Mouse (Mus musculus): ENCODE measurements around the gene Clock. TPM values are rescaled to one million over a fixed set of nuclear protein-coding genes. Genes with fewer than 3 reads are reported as not detected.

The Clock gene
- polyA plus RNA-seq, 1 experiment from 2014 or later = 15.2 TPM

- H3K9ac ChIP-seq = no peak overlapping the region
- no peak overlapping the region for H3K4me2 ChIP-seq
- ATAC-seq (ENCODE audit: insufficient number of reproducible peaks, insufficient read depth, low FRiP score, low TSS enrichment, low read depth) = no peak
- H3K9me3 ChIP-seq = no peaks in the 10 kb centered on the region
- H3K36me3 ChIP-seq = peaks cover 15% of the 10 kb centered on the region
- H3K27ac ChIP-seq = no peak overlapping the region
- WGBS = 83% methylated on average over 3 of the region's 3 CpGs
- H3K27me3 ChIP-seq = no peaks in the 10 kb centered on the region
- no peaks in the 10 kb centered on the region for H3K4me1 ChIP-seq
- H3K4me3 ChIP-seq = no peak overlapping the region
Measured at GRCm38 (mm10) chr5:76250948-76251347, 53.6 kb downstream of the Clock start.

DNA sequence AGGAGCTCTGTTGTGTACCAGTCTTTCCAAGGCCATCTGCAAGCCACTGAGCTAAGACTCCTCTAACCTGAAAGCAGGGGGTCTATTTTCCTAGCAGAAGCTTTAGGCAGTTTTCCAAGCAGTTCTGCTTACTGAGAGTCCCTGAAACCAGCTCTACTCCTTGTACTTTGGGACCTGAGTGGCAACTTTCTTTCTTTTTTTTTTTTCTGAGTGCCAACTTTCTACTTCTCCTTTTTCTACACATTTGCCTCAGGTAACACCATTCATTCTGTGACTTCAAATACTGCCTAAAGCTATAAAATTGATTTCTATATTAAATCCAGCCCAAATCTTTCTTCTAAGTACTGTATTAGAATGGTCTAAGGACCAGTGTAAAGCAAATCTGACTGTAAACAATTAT lies 58.1 kb downstream of the Clock start:
- no peaks in the 10 kb centered on the region for H3K4me1 ChIP-seq
- ATAC-seq (ENCODE audit: insufficient number of reproducible peaks, insufficient read depth, low FRiP score, low TSS enrichment, low read depth) = no peak
- no peak overlapping the region for H3K4me2 ChIP-seq
- H3K36me3 ChIP-seq = peaks cover 13% of the 10 kb centered on the region
- H3K27ac ChIP-seq = no peak overlapping the region
- no peak overlapping the region for H3K9ac ChIP-seq
- no peaks in the 10 kb centered on the region for H3K9me3 ChIP-seq
- no peak overlapping the region for H3K4me3 ChIP-seq
- H3K27me3 ChIP-seq = no peaks in the 10 kb centered on the region

- no peaks in the 10 kb centered on the region for H3K9me3 ChIP-seq
- H3K27ac ChIP-seq = no peak overlapping the region
- peaks cover 12% of the 10 kb centered on the region for H3K36me3 ChIP-seq
- H3K4me3 ChIP-seq = no peak overlapping the region
- 89% methylated on average over 3 of the region's 3 CpGs for WGBS
- ATAC-seq (ENCODE audit: insufficient number of reproducible peaks, insufficient read depth, low FRiP score, low TSS enrichment, low read depth) = no peak
- no peak overlapping the region for H3K9ac ChIP-seq
- H3K4me1 ChIP-seq = no peaks in the 10 kb centered on the region
- H3K27me3 ChIP-seq = no peaks in the 10 kb centered on the region
- no peak overlapping the region for H3K4me2 ChIP-seq
Measured at GRCm38 (mm10) chr5:76245419-76245818, 59.2 kb downstream of the Clock start.

- Histone ChIP-seq H3K4me1 (no peaks in the 10 kb centered on the region), H3K9ac (no peak overlapping the region), H3K27me3 (no peaks in the 10 kb centered on the region), H3K36me3 (peaks cover 22% of the 10 kb centered on the region), H3K4me3 (no peak overlapping the region), H3K9me3 (no peaks in the 10 kb centered on the region), H3K4me2 (no peak overlapping the region), H3K27ac (no peak overlapping the region)
- no peak for ATAC-seq (ENCODE audit: insufficient number of reproducible peaks, insufficient read depth, low FRiP score, low TSS enrichment, low read depth)
- 89% methylated on average over 10 of the region's 10 CpGs for WGBS
Measured at GRCm38 (mm10) chr5:76244430-76244829, 60.2 kb downstream of the Clock start.

DNA sequence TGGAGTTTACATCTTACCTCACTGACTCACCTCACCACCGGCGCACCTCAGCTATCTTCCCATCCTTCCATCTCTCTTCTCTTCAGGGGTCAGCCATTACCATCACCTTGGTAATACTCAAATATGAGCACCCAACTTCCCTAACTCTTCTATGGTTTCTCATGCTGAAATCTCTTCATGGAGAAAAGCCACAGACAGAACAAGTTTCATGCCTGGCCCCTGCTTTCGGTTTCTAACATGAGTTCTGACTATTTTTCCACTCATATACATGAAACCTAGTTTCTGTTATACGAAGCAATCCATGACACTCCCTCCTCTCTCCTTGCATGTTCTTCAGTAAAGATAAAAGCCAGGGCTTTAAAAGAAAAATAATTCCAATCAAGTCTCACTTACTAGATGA lies 60.7 kb downstream of the Clock start:
- Histone ChIP-seq H3K4me2 (no peak overlapping the region), H3K4me1 (no peaks in the 10 kb centered on the region), H3K9ac (no peak overlapping the region), H3K36me3 (peaks cover 26% of the 10 kb centered on the region), H3K4me3 (no peak overlapping the region), H3K27me3 (no peaks in the 10 kb centered on the region), H3K27ac (no peak overlapping the region), H3K9me3 (no peaks in the 10 kb centered on the region)
- WGBS = 97% methylated on average over 4 of the region's 4 CpGs
- no peak for ATAC-seq (ENCODE audit: insufficient number of reproducible peaks, insufficient read depth, low FRiP score, low TSS enrichment, low read depth)

DNA sequence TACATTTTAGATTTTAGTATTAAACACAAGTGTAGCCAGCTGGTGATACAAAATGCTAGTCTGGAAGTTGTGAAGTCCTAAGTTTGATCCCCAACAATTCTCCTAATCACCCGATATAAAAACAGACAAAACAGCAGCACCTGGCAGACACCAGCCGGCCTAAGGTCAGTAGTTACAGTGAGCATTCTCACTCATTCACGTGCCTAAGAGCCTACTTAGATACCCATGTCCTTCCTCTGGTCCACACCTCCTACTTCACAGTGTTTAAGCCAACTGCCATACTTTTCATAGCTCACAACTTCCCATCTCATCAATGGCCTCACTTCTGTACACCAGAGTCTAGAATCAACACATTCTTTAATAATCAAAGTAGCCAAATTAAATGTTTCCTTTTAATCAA lies 61.3 kb downstream of the Clock start:
- Histone ChIP-seq H3K9me3 (no peaks in the 10 kb centered on the region), H3K4me2 (no peak overlapping the region), H3K36me3 (peaks cover 28% of the 10 kb centered on the region), H3K9ac (no peak overlapping the region), H3K27me3 (no peaks in the 10 kb centered on the region), H3K27ac (no peak overlapping the region), H3K4me3 (no peak overlapping the region), H3K4me1 (no peaks in the 10 kb centered on the region)
- ATAC-seq (ENCODE audit: insufficient number of reproducible peaks, insufficient read depth, low FRiP score, low TSS enrichment, low read depth) = no peak
- WGBS = 89% methylated on average over 3 of the region's 3 CpGs

DNA sequence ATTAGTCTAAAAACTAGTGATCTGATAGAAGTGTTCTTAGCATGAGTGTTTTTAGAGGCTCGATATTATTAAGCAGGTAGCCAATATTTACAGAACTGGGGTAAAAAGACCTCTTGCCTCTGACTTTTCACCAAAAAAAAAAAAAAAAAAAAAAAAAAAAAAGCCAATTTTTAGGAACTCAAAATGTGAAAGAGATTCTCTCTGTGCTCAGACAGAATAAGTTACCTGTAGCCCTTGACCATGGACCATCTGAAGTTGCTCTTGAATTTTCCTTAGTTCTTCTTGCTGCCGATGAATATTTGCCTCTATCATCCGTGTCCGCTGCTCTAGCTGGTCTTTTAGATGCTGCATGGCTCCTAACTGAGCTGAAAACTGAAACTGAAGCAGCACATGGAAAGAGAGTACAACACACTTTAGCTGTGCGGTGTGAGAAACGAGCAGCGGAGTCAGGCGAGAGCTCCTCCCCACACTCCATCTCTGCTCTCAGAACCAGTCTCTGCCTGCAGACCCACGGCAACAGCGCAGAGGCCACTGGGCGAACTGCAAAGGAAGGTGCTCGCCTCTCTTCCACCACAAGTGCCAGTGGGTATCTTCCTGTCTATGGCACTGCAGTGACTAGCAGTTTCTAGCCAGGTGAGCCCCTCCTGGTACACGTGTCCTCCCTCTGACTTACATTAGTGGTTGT lies 73.3 kb downstream of the Clock start:
- 91% methylated on average over 13 of the region's 13 CpGs for WGBS
- no peak overlapping the region for H3K9ac ChIP-seq
- H3K36me3 ChIP-seq = peaks cover 64% of the 10 kb centered on the region
- ATAC-seq (ENCODE audit: insufficient number of reproducible peaks, insufficient read depth, low FRiP score, low TSS enrichment, low read depth) = no peak
- no peak overlapping the region for H3K4me2 ChIP-seq
- H3K27ac ChIP-seq = no peak overlapping the region
- no peaks in the 10 kb centered on the region for H3K9me3 ChIP-seq
- H3K4me3 ChIP-seq = no peak overlapping the region
- H3K4me1 ChIP-seq = no peaks in the 10 kb centered on the region
- no peaks in the 10 kb centered on the region for H3K27me3 ChIP-seq

GRCm38 (mm10) chr5:76216691-76217090 lies 87.9 kb downstream of the Clock start:
- no peak for ATAC-seq (ENCODE audit: insufficient number of reproducible peaks, insufficient read depth, low FRiP score, low TSS enrichment, low read depth)
- 78% methylated on average over 6 of the region's 6 CpGs for WGBS

GRCm38 (mm10) chr5:76208066-76208465 lies 96.5 kb downstream of the Clock start:
- H3K4me2 ChIP-seq = no peak overlapping the region
- no peaks in the 10 kb centered on the region for H3K9me3 ChIP-seq
- H3K27ac ChIP-seq = no peak overlapping the region
- WGBS = 89% methylated on average over 5 of the region's 5 CpGs
- no peak for ATAC-seq (ENCODE audit: insufficient number of reproducible peaks, insufficient read depth, low FRiP score, low TSS enrichment, low read depth)
- no peak overlapping the region for H3K4me3 ChIP-seq
- no peaks in the 10 kb centered on the region for H3K27me3 ChIP-seq
- H3K9ac ChIP-seq = no peak overlapping the region
- peaks cover 70% of the 10 kb centered on the region for H3K36me3 ChIP-seq
- no peaks in the 10 kb centered on the region for H3K4me1 ChIP-seq

More at GRCm38 (mm10) chr5:76216691-76217090, 87.9 kb downstream of the Clock start:
- Histone ChIP-seq H3K27ac (no peak overlapping the region), H3K4me2 (no peak overlapping the region), H3K27me3 (no peaks in the 10 kb centered on the region), H3K4me3 (no peak overlapping the region), H3K36me3 (peaks cover 21% of the 10 kb centered on the region), H3K9ac (no peak overlapping the region), H3K9me3 (no peaks in the 10 kb centered on the region), H3K4me1 (no peaks in the 10 kb centered on the region)

DNA sequence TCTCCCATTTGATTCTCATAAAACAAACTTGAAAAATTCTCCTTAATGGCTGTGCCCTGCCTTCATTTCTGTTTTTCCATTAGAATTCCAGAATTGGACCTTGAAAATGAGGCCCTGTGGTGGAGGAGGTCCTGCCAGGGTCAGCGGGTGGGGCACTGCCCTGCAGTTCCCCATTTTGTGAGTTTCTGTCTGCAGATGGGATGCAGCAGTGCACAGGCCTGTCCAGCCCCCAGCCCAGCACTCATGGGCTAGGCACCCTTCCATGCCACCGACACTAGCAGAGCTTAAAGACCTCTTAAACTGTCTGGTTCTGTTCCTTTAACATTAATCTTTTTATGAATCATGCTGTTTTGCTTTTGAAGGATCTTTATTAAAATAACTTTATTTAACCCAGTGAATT lies 98.7 kb downstream of the Clock start:
- no peaks in the 10 kb centered on the region for H3K4me1 ChIP-seq
- no peak overlapping the region for H3K4me2 ChIP-seq
- ATAC-seq (ENCODE audit: insufficient number of reproducible peaks, insufficient read depth, low FRiP score, low TSS enrichment, low read depth) = no peak
- peaks cover 76% of the 10 kb centered on the region for H3K36me3 ChIP-seq
- H3K27me3 ChIP-seq = no peaks in the 10 kb centered on the region
- no peak overlapping the region for H3K4me3 ChIP-seq
- WGBS = 91% methylated on average over 2 of the region's 2 CpGs
- no peaks in the 10 kb centered on the region for H3K9me3 ChIP-seq
- no peak overlapping the region for H3K27ac ChIP-seq
- no peak overlapping the region for H3K9ac ChIP-seq

DNA sequence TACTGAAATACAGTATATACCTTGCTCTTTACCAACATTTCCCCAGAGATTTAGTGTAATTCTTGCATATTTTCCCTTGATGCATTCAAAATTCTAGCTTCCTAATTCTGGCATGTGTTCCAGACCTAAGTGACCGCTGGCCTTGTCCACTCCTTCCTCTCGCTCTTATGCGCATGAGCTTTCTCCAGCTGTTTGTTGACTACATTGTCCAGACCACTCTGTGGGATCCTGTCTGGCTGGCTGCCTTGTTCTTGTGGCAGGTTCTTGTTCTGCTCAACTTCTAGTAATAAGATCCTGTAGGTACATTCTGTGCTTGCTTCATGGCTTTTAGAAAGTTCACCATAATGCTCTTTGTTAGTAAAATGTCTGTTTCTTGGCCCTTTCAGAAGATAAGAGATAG lies 101.4 kb downstream of the Clock start:
- Histone ChIP-seq H3K9me3 (no peaks in the 10 kb centered on the region), H3K9ac (no peak overlapping the region), H3K27me3 (no peaks in the 10 kb centered on the region), H3K4me3 (no peak overlapping the region), H3K36me3 (peaks cover 77% of the 10 kb centered on the region), H3K4me2 (no peak overlapping the region), H3K27ac (no peak overlapping the region), H3K4me1 (no peaks in the 10 kb centered on the region)
- no peak for ATAC-seq (ENCODE audit: insufficient number of reproducible peaks, insufficient read depth, low FRiP score, low TSS enrichment, low read depth)
- WGBS = 94% methylated on average over 3 of the region's 3 CpGs

DNA sequence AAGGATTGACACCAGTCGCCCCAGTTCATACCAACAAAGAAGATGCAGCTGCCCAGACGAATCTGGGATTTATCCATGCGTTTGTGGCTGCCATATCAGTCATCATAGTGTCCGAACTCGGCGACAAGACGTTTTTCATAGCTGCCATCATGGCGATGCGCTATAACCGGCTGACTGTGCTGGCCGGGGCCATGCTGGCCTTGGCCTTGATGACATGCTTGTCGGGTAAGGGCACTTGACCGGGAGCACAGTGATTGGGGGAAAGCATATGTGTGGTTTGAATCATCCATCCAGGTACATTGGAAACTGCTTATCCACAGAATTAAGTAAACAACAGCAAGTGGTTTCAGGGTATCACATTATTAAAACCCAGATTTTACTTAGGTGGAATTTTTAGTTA lies 105.2 kb downstream of the Clock start:
- Histone ChIP-seq H3K9ac (no peak overlapping the region), H3K27ac (no peak overlapping the region), H3K9me3 (no peaks in the 10 kb centered on the region), H3K4me3 (no peak overlapping the region), H3K36me3 (peaks cover 59% of the 10 kb centered on the region), H3K4me1 (no peaks in the 10 kb centered on the region), H3K4me2 (no peak overlapping the region), H3K27me3 (no peaks in the 10 kb centered on the region)
- no peak for ATAC-seq (ENCODE audit: insufficient number of reproducible peaks, insufficient read depth, low FRiP score, low TSS enrichment, low read depth)
- 94% methylated on average over 13 of the region's 13 CpGs for WGBS

Measured in embryonic facial prominence, embryonic 13.5 days (tissue).